Mouse (Mus musculus): ENCODE measurements around the gene 9530068E07Rik. TPM values are rescaled to one million over a fixed set of nuclear protein-coding genes. Genes with fewer than 3 reads are reported as not detected.

Gene 9530068E07Rik
- total RNA-seq, 2 experiments from 2014 or later, result 41.5 to 48.5 TPM

DNA sequence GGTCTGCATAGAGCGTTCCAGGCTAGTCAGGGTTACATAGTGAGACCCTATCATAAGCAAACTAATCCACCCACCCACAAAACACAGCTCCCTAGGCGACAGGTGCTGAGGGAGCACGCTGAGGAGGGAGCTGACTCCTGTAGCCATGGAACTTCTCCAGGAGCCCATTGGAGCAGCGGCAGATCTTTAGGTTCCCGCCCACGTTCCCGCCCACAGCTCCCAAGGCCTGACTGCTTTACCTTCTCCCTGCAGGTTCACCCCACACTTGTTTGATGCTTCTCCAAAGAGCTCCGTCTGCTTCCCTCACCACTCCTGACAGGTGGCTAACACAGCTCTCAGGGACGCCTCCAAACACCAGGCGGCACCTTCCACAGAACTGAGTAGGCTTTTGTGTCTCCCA lies 40.9 kb downstream of the 9530068E07Rik start:
- DNase-seq, result no peak
- H3K4me3 ChIP-seq, result peak overlapping the region; percentile 19; the same call in 1 of the 2 replicates
- no peak overlapping the region for H3K27ac ChIP-seq
- TF ChIP-seq CTCF (IDR thresholded peaks at IDR 0.05), result no peak
- intact Hi-C loops (cut with DNase I), result no loop called here

DNA sequence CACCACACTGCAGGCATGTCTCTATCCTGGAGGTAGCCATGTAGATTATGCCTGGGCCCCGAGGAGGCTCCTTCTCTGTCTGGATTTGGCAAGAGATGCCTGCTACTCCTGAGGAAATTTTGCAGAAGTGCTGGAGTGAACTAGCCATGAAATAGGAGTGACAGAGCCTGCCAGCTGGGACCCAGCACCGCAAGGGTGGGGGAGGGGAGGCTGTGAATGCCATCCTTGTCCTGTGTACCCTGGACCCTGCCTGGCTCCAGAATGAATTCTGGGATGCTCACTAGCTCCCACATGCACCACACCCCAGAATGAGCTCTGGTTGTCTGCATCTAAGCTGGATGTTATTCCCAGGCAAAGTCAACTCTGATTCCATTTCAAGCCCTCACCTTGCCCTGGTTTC lies 44.9 kb downstream of the 9530068E07Rik start:
- no peak for DNase-seq
- intact Hi-C loops (cut with DNase I), result no loop called here
- no peak for TF ChIP-seq CTCF (IDR thresholded peaks at IDR 0.05)
- H3K4me3 ChIP-seq, result no peak overlapping the region
- no peak overlapping the region for H3K27ac ChIP-seq

DNA sequence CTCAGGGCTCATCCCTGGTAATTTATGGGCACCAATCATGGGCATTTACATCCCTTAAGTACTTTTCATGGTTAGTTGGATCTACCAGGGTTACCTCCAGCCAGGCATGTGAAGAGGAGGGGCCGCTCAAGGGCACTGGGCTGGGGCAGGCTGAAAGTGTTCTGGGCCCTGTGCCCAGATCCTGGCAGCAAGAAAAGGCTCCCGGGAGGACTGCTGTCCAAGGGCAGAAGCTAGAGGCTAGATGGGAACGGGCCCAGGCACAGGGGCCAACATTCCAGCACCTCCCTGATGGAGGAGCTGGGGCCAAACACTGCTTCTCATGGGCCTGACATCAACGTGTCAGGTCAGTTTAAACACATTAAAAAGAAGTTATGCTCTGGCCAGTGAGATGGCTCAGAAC lies 51.0 kb downstream of the 9530068E07Rik start:
- no peak overlapping the region for H3K4me3 ChIP-seq
- intact Hi-C loops (cut with DNase I), result no loop called here

DNA sequence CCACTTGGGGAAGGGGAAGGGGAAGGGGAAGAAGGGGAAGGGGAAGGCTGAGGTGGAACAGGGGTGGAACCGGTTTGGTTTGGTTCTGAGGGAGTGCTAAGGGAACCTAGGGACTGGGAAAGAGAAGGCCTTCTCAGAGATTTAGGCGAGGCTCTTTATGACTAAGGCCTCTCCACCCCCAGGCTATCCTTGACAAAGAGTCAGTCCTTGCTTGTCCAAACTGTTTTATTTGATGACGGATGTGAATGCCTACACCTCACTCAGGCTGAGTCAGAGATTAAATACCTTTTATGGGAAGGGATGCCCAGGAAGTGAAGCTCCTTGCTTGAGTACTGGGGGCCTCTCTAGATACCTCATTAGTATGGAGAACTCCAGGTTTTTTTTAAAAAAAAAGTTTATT lies 52.8 kb downstream of the 9530068E07Rik start:
- no peak overlapping the region for H3K27ac ChIP-seq
- DNase-seq, result no peak
- no peak overlapping the region for H3K4me3 ChIP-seq
- no peak for TF ChIP-seq CTCF (IDR thresholded peaks at IDR 0.05)
- intact Hi-C loops (cut with DNase I), result no loop called here

More for the DNA sequence above, 51.0 kb downstream of the 9530068E07Rik start:
- peak; percentile 89 for DNase-seq
- TF ChIP-seq CTCF (IDR thresholded peaks at IDR 0.05), result no peak
- H3K27ac ChIP-seq, result no peak overlapping the region

GRCm38 (mm10) chr11:52458281-52458680 lies 62.1 kb downstream of the 9530068E07Rik start:
- no peak overlapping the region for H3K4me3 ChIP-seq
- TF ChIP-seq CTCF (IDR thresholded peaks at IDR 0.05), result no peak
- intact Hi-C loops (cut with DNase I), result no loop called here
- H3K27ac ChIP-seq, result peak overlapping the region; percentile 0; the same call in 1 of the 2 replicates
- DNase-seq, result no peak

Other genes with a start within 250 kb of the 9530068E07Rik start
- gene Olfr1371, start 182.4 kb upstream of the 9530068E07Rik start, total RNA-seq (2021), result not detected
- gene Skp1a, start 164.4 kb upstream of the 9530068E07Rik start, total RNA-seq (2021), result 100 to 1,000 TPM; 269 to 292 TPM
- gene Tcf7, start 113.4 kb upstream of the 9530068E07Rik start, total RNA-seq (2021), result under 1 TPM; 0.31 to 0.59 TPM
- gene Vdac1, start 35.6 kb upstream of the 9530068E07Rik start, total RNA-seq (2021), result 1,000 to 10,000 TPM; 1,359 to 1,549 TPM